Mouse (Mus musculus) heart, postnatal 0 days (tissue): ENCODE data around the gene Strip1.

Experiments
- CTCF ChIP-seq: IDR thresholded peaks from 2 replicates; pipeline ENCODE4 v1.5.1; 2016; ENCODE audit warnings: antibody characterized with exemption, control low read depth, low read depth
- EP300 ChIP-seq: IDR thresholded peaks from 2 replicates; pipeline ENCODE4 v1.6.1; 2016; ENCODE audit warnings: antibody characterized with exemption, low read depth

- TF ChIP-seq CTCF (peak; percentile 78), EP300 (no peak)
Observed at GRCm38 (mm10) chr3:107579466-107579865, 52.0 kb downstream of the Strip1 start.
